Mouse (Mus musculus): ENCODE data around the gene Card6. TPM values are rescaled to one million over a fixed set of nuclear protein-coding genes. Genes with fewer than 3 reads are reported as not detected.

Gene Card6
- total RNA-seq, 1 experiment = 0.18 TPM

DNA sequence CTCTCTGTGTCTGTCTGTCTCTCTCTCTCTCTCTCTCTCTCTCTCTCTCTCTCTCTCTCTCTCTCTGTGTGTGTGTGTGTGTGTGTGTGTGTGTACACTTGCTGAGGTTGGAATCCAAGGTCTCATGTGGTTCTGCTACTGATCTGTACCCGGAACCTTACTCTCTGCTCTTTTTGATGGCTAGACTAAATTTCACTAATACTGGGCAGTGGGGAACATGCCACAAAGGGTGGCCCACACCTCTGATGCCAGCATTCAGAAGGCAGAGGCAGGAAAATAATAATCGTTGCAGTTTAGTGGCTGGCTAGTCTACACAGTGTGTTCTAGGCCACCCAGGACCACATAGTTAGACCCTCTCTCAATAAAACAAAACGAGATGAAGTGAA, 309 bp upstream of the Card6 start:
- TF ChIP-seq ZNF384 (IDR thresholded peaks at IDR 0.05; ENCODE audit: low read depth, low read length) (no peak), CHD2 (IDR thresholded peaks at IDR 0.05; ENCODE audit: low read depth, low read length) (no peak), ZC3H11A (IDR thresholded peaks at IDR 0.05; ENCODE audit: borderline replicate concordance, low read depth, low read length) (no peak), HCFC1 (IDR thresholded peaks at IDR 0.05; ENCODE audit: borderline replicate concordance, insufficient read depth, low read length) (no peak), MAFK (IDR thresholded peaks at IDR 0.05; ENCODE audit: insufficient read depth, low read depth, low read length) (no peak)
- Histone ChIP-seq H3K4me1 (ENCODE audit: control insufficient read depth in 2 of 2, insufficient read depth in 2 of 2, low read length in 2 of 2, poor library complexity in 1 of 2) (no peaks in the 10 kb centered on the region), H3K36me3 (ENCODE audit: control insufficient read depth, insufficient read depth, low read length, poor library complexity, severe bottlenecking) (no peaks in the 10 kb centered on the region), H3K9ac (ENCODE audit: insufficient read depth, low read depth, low read length, poor library complexity, severe bottlenecking) (no peak overlapping the region), H3K9me3 (ENCODE audit: control insufficient read depth, insufficient read depth, low read depth, low read length) (no peaks in the 10 kb centered on the region), H3K4me3 (ENCODE audit: insufficient read depth in 1 of 2, low read depth in 1 of 2, low read length in 2 of 2, poor library complexity in 1 of 2, severe bottlenecking in 1 of 2) (no peak overlapping the region), H3K27ac (ENCODE audit: insufficient read depth, low read depth, low read length, poor library complexity, severe bottlenecking) (no peak overlapping the region)
- no peak for DNase-seq (ENCODE audit: low read depth, low spot score)
- in situ Hi-C loops (cut with MboI; ENCODE audit: low sequenced_read_pairs in 2 of 2, unreplicated experiment in 2 of 2) = no loop called here

DNA sequence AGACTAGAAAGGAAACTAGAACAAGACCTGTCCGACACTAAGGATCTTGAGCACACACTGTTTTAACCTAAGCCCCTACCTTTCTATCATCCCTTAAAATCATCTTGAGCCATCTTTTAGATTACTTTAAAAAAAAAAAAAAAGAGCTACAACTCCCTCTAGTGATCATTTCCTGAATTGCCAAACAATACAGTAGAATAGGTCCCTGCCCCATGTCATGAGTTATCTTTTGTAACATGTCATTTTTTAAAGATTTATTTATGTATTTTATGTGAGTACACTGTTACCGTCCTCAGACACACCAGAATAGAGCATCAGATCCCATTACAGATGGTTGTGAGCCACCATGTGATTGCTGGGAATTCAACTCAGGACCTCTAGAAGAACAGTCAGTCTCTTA, 2.0 kb downstream of the Card6 start:
- Histone ChIP-seq H3K36me3 (ENCODE audit: control insufficient read depth, insufficient read depth, low read length, poor library complexity, severe bottlenecking) (no peaks in the 10 kb centered on the region), H3K9ac (ENCODE audit: insufficient read depth, low read depth, low read length, poor library complexity, severe bottlenecking) (no peak overlapping the region), H3K4me3 (ENCODE audit: insufficient read depth in 1 of 2, low read depth in 1 of 2, low read length in 2 of 2, poor library complexity in 1 of 2, severe bottlenecking in 1 of 2) (no peak overlapping the region), H3K4me1 (ENCODE audit: control insufficient read depth in 2 of 2, insufficient read depth in 2 of 2, low read length in 2 of 2, poor library complexity in 1 of 2) (no peaks in the 10 kb centered on the region), H3K27ac (ENCODE audit: insufficient read depth, low read depth, low read length, poor library complexity, severe bottlenecking) (no peak overlapping the region), H3K9me3 (ENCODE audit: control insufficient read depth, insufficient read depth, low read depth, low read length) (no peaks in the 10 kb centered on the region)
- in situ Hi-C loops (cut with MboI; ENCODE audit: low sequenced_read_pairs in 2 of 2, unreplicated experiment in 2 of 2) = no loop called here
- no peak for DNase-seq (ENCODE audit: low read depth, low spot score)
- peak; percentile 23; the same call in 1 of the 2 replicates for TF ChIP-seq ZC3H11A (IDR thresholded peaks at IDR 0.05; ENCODE audit: borderline replicate concordance, low read depth, low read length)
- TF ChIP-seq HCFC1 (IDR thresholded peaks at IDR 0.05; ENCODE audit: borderline replicate concordance, insufficient read depth, low read length) = no peak
- TF ChIP-seq ZNF384 (IDR thresholded peaks at IDR 0.05; ENCODE audit: low read depth, low read length) = peak; percentile 96

DNA sequence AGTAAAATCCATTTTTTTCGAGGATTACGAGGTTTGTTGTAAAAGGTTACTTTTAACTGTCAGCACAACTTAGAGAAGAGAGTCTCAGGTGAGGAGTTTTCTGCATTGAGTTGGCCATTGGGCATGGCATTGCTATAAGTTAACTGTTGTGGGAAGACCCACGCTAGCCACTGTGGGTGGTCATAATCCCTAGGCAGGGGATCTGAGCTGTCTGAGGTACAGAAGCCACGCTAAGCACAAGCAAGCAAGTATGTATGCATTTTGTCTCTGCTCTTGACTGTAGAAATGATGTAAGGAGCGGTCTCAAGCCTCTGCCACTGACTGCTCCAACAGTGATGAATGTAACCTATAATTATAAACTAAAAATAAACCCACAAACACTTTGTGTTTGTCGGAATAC, 2.4 kb downstream of the Card6 start:
- in situ Hi-C loops (cut with MboI; ENCODE audit: low sequenced_read_pairs in 2 of 2, unreplicated experiment in 2 of 2) = no loop called here
- DNase-seq (ENCODE audit: low read depth, low spot score) = no peak
- H3K4me1 ChIP-seq (ENCODE audit: control insufficient read depth in 2 of 2, insufficient read depth in 2 of 2, low read length in 2 of 2, poor library complexity in 1 of 2) = no peaks in the 10 kb centered on the region
- H3K9me3 ChIP-seq (ENCODE audit: control insufficient read depth, insufficient read depth, low read depth, low read length) = no peaks in the 10 kb centered on the region
- H3K9ac ChIP-seq (ENCODE audit: insufficient read depth, low read depth, low read length, poor library complexity, severe bottlenecking) = no peak overlapping the region
- H3K4me3 ChIP-seq (ENCODE audit: insufficient read depth in 1 of 2, low read depth in 1 of 2, low read length in 2 of 2, poor library complexity in 1 of 2, severe bottlenecking in 1 of 2) = no peak overlapping the region
- no peak for TF ChIP-seq CHD2 (IDR thresholded peaks at IDR 0.05; ENCODE audit: low read depth, low read length)
- no peak for TF ChIP-seq HCFC1 (IDR thresholded peaks at IDR 0.05; ENCODE audit: borderline replicate concordance, insufficient read depth, low read length)
- no peak for TF ChIP-seq ZC3H11A (IDR thresholded peaks at IDR 0.05; ENCODE audit: borderline replicate concordance, low read depth, low read length)
- TF ChIP-seq MAFK (IDR thresholded peaks at IDR 0.05; ENCODE audit: insufficient read depth, low read depth, low read length) = no peak
- TF ChIP-seq ZNF384 (IDR thresholded peaks at IDR 0.05; ENCODE audit: low read depth, low read length) = no peak
- H3K36me3 ChIP-seq (ENCODE audit: control insufficient read depth, insufficient read depth, low read length, poor library complexity, severe bottlenecking) = no peaks in the 10 kb centered on the region
- no peak overlapping the region for H3K27ac ChIP-seq (ENCODE audit: insufficient read depth, low read depth, low read length, poor library complexity, severe bottlenecking)

DNA sequence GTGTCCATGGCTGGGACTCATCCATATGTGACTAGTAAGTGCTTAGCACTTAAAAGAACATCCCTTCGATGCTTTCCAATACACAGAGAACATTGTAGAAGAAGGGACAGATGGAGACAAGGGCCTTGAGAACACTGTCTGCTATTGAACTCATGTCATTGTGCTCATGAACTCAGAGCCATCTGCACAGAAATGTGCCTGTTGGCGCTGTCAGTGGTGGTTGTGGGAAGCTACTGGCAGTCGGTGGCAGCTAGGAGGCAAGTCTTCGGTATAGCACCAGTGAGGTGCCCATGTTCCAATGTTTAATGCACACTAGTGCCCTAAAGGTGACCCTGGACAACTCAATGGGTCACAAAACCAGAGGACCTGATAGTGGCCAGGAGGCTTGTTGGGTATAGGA, 6.0 kb downstream of the Card6 start:
- Histone ChIP-seq H3K27ac (ENCODE audit: insufficient read depth, low read depth, low read length, poor library complexity, severe bottlenecking) (no peak overlapping the region), H3K9me3 (ENCODE audit: control insufficient read depth, insufficient read depth, low read depth, low read length) (no peaks in the 10 kb centered on the region), H3K36me3 (ENCODE audit: control insufficient read depth, insufficient read depth, low read length, poor library complexity, severe bottlenecking) (no peaks in the 10 kb centered on the region), H3K4me3 (ENCODE audit: insufficient read depth in 1 of 2, low read depth in 1 of 2, low read length in 2 of 2, poor library complexity in 1 of 2, severe bottlenecking in 1 of 2) (no peak overlapping the region), H3K9ac (ENCODE audit: insufficient read depth, low read depth, low read length, poor library complexity, severe bottlenecking) (no peak overlapping the region), H3K4me1 (ENCODE audit: control insufficient read depth in 2 of 2, insufficient read depth in 2 of 2, low read length in 2 of 2, poor library complexity in 1 of 2) (no peaks in the 10 kb centered on the region)
- in situ Hi-C loops (cut with MboI; ENCODE audit: low sequenced_read_pairs in 2 of 2, unreplicated experiment in 2 of 2) = no loop called here
- no peak for DNase-seq (ENCODE audit: low read depth, low spot score)
- TF ChIP-seq MAFK (IDR thresholded peaks at IDR 0.05; ENCODE audit: insufficient read depth, low read depth, low read length) (no peak), ZNF384 (IDR thresholded peaks at IDR 0.05; ENCODE audit: low read depth, low read length) (no peak), CHD2 (IDR thresholded peaks at IDR 0.05; ENCODE audit: low read depth, low read length) (no peak), ZC3H11A (IDR thresholded peaks at IDR 0.05; ENCODE audit: borderline replicate concordance, low read depth, low read length) (no peak), HCFC1 (IDR thresholded peaks at IDR 0.05; ENCODE audit: borderline replicate concordance, insufficient read depth, low read length) (no peak)

DNA sequence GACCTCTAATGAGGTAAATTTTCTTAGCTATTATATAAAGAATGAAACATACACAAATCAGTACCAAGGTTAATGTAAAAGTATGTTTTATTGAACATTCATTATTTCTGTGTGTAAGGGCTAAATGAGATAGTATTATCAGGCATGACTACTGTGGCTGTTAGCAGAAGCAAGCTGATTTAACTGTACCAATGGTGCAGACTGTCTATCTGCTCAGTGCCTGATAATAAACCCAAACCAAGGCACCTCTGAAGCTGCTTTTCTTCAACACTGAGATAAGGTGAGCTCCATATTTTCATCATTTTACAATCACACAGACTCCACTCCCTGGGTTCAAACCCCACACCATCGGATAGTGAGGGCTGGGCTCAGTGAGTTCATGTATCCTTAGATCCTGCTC, 11.0 kb downstream of the Card6 start:
- TF ChIP-seq ZNF384 (IDR thresholded peaks at IDR 0.05; ENCODE audit: low read depth, low read length) = no peak
- TF ChIP-seq MAFK (IDR thresholded peaks at IDR 0.05; ENCODE audit: insufficient read depth, low read depth, low read length) = no peak
- no peak for TF ChIP-seq CHD2 (IDR thresholded peaks at IDR 0.05; ENCODE audit: low read depth, low read length)
- no peak for TF ChIP-seq HCFC1 (IDR thresholded peaks at IDR 0.05; ENCODE audit: borderline replicate concordance, insufficient read depth, low read length)
- TF ChIP-seq ZC3H11A (IDR thresholded peaks at IDR 0.05; ENCODE audit: borderline replicate concordance, low read depth, low read length) = no peak
- Histone ChIP-seq H3K27ac (ENCODE audit: insufficient read depth, low read depth, low read length, poor library complexity, severe bottlenecking) (no peak overlapping the region), H3K9ac (ENCODE audit: insufficient read depth, low read depth, low read length, poor library complexity, severe bottlenecking) (no peak overlapping the region), H3K4me1 (ENCODE audit: control insufficient read depth in 2 of 2, insufficient read depth in 2 of 2, low read length in 2 of 2, poor library complexity in 1 of 2) (no peaks in the 10 kb centered on the region), H3K9me3 (ENCODE audit: control insufficient read depth, insufficient read depth, low read depth, low read length) (no peaks in the 10 kb centered on the region), H3K36me3 (ENCODE audit: control insufficient read depth, insufficient read depth, low read length, poor library complexity, severe bottlenecking) (no peaks in the 10 kb centered on the region), H3K4me3 (ENCODE audit: insufficient read depth in 1 of 2, low read depth in 1 of 2, low read length in 2 of 2, poor library complexity in 1 of 2, severe bottlenecking in 1 of 2) (no peak overlapping the region)
- DNase-seq (ENCODE audit: low read depth, low spot score) = no peak
- in situ Hi-C loops (cut with MboI; ENCODE audit: low sequenced_read_pairs in 2 of 2, unreplicated experiment in 2 of 2) = loop anchor here in 1 of 2 experiments (25.0 kb wide), 1 partner anchor 1115 kb away; no protein-coding TSS in a partner anchor
